Mouse (Mus musculus) frontal cortex, postnatal 36 days (tissue): Measurements from ENCODE around the gene Sh3bp2.
"Not testable (repeated sequence)": the region's sequence is repeated elsewhere in the genome, so short reads cannot be mapped to it uniquely, and the experiment has no call there.

ENCODE experiments used
- DNase-seq, 2 experiments: peaks; one replicate each; pipeline ENCODE4 v3.0.0; 2022; ENCODE audit warnings: low spot score in 2 of 2

Gene Sh3bp2

DNA sequence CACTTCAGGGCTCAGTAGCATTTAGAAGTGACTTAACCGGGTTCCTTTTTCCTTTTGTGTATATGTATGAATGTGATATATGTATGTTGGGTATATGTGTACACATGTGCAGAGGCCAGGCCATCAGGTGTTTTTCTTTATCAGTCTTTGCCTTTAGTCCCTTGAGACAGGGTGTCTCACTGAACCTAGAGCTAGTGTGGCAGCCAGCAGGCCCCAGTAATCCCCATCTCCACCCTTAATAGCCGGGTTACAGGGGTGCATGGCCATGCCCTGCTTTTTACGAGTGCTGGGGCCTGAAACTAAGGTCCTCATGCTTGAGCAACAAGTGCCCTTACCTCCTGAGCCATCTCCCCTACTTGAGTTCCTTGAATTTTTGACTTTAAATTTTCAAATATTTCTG, 45.9 kb downstream of the Sh3bp2 start:
- no peak for DNase-seq

DNA sequence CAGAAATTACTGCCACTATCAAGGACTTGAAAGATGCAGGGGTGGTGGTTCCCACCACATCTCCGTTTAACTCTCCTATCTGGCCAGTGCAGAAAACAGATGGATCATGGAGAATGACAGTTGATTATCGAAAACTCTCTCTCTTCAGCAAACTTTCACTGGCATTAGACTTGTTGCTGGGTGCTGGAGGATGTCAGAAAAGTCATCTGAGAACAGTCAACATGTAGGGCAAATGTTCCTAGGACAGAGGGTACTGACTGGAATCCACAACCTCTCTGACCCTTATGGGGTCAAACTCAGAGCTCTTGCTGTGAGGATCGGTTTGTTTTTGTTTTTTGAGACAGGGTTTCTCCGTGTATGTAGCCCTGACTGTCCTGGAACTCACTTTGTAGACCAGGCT, 46.9 kb downstream of the Sh3bp2 start:
- DNase-seq, result not testable (repeated sequence)

DNA sequence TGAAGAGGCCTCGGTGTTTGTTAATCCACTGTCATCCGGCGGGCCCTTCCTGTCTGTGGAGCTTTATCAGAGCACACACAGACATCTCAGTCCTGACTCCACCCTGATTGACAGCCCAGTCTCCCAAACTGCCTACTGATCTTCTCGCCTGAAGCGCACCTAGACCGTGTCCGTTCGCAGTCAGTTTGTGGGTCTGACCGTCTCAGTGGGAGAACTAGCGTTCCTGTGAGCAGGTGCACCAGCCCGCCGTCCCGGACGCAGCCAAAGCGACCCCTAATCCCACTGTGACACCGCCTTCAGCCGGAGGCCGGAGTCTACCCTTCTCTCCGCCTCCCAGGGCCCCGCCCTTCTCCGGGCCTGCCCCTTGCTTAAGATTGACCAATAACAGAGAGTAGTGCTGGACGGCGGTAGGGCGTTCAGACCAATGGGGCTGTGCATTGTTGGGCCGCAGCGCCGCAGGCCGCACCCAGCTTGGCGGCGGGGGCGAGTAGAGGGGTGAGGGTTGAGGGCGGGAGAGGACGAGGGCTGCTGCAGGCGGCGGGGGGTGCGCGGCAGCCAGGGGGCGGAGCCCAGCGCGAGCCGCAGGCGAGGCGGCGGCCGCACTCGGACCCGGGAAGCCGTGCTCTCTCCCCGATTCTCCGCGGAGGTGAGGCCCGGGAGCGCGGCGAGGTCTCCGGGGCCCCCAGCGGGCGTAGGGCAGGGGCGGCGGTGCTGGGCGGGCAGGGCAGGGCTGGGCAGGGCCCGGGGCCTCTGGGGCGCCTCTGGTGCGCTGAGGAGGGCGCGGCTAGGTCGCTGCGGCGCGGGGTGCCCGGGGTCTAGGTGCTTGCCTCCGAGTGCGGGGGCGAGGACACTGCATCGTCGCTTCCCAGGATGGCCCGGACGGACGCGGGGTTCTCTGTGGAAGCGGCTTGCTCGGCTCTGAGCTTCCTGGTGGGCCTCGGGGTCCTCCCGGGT, 47.9 kb downstream of the Sh3bp2 start, which contains the start of gene Add1:
Add1 (plus strand) TSS at position 397 of the 954 bp plus-strand sequence.
- DNase-seq, result peak; percentile 97 to 98

GRCm38 (mm10) chr5:34574721-34575120, 49.1 kb downstream of the Sh3bp2 start:
- no peak for DNase-seq

- DNase-seq, result no peak
Measured at GRCm38 (mm10) chr5:34576286-34576685, 50.6 kb downstream of the Sh3bp2 start.

- DNase-seq, result no peak
Measured at GRCm38 (mm10) chr5:34578038-34578655, 52.5 kb downstream of the Sh3bp2 start.

- DNase-seq, result no peak
Measured at GRCm38 (mm10) chr5:34579377-34579776, 53.7 kb downstream of the Sh3bp2 start.

DNA sequence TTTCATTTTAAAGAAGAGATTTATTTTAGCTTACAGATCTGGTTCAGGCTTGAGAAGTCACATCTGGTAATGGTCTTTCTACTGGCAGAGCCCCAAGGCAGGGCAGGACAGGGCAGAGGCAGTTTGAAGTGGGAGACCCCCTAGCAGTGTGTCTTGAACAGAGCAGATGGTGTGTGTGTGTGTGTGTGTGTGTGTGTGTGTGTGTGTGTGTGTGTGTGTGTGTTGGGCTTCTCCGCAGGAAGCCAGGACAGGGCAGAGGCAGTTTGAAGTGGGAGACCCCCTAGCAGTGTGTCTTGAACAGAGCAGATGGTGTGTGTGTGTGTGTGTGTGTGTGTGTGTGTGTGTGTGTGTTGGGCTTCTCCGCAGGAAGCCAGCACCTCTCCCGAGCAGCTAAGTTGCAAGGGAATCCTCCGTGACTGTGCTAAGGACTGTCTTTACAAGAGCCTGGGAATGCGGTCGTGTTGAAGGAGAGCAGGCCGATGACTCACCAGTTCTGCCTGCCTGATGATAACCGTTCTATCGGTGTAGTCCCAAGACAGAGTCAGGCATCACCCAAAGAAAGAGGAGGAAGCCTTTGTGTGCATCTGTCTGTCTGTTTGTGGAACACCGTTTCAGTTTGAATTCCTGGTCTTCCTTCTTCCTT, 56.2 kb downstream of the Sh3bp2 start:
- DNase-seq, result peak; percentile 44 to 67

DNA sequence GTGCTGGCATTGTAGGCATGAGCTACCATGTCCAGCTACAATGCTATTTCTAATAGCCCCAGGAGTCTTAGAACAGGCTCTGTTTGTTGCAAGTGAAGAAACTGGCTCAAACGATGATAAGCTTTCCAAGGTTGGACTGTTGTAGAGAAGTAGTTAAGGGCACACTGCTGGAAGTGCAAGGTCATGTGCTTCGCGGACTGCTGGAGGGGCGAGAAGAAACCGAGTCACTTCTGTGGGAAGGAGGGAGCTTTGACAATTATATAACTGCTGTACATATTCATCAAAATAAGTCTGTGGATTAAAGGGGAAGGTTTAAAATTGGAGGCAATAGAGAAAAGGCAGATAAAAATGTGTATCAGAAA, 56.7 kb downstream of the Sh3bp2 start:
- DNase-seq, result no peak

GRCm38 (mm10) chr5:34585216-34585615, 59.6 kb downstream of the Sh3bp2 start:
- no peak for DNase-seq

GRCm38 (mm10) chr5:34587881-34588280, 62.2 kb downstream of the Sh3bp2 start:
- DNase-seq, result no peak

GRCm38 (mm10) chr5:34590059-34590458, 64.4 kb downstream of the Sh3bp2 start:
- no peak for DNase-seq

DNA sequence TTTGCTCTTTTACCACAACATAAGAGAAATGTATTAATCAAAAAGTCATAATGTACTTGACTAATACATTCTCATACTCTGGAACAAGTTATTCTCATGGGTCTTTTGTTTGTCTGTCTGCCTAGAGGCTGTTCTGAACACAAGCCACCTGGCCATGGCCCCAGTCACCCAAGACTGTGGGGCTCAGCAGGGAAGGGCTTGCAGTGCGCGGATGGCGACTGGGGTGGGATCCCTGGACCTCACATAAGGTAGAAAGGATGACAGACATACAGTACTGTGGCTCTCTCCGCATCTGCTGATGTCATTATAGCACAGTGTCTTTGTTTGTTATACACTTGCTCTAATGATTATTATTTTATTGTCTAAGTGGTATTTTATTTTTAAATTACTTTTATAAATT, 65.1 kb downstream of the Sh3bp2 start:
- no peak for DNase-seq

DNA sequence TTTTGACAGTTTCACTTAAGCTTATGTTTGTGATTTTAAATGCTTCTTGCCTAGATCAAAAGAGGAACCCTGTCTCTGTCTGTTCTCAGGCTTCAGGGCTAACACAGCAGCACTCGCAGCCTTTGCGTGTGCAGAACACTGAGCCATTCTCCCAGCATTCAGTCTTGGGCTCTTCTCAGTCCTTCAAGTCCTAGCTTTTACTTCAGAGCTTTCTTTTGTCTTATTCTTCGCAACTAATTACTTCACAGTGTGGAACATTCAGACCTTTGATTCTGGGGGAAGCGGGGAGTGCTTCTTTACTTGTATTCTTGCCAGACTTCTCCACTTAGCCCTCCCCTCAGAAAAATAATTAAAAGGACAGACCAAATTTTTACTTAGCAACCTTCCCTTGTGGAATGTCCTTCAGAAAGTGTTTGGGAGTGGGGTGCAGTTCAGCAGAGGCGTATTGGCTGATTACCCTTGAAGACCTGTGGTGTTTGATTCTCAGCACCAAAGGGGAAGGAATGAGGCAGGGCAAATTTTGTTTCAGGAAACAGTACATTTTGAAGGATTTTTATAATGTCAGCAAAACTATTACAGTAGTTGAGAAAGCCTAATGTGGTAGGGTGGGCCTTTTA, 65.9 kb downstream of the Sh3bp2 start:
- DNase-seq, result no peak

- not testable (repeated sequence) for DNase-seq
Measured at GRCm38 (mm10) chr5:34592224-34592623, 66.6 kb downstream of the Sh3bp2 start.

DNA sequence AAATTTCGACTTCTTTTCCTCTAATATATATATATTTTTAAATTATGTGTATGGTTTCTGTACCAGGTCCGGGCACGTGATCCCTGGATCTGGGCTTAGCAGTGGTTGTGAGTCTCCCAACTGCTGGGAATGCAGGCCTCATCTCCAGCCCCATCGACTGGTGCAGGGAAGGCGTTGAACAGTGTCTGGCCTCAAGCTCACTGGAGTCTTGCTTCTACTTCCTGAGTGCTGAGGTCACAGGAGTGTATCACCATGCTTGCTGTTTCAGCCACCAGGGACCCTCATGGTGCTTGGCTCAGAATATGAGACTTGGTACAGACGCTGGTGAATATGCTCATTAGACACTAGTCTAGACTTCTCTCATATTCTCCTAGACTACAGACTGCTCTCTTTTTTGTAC, 67.0 kb downstream of the Sh3bp2 start:
- no peak for DNase-seq

- no peak for DNase-seq
Measured at GRCm38 (mm10) chr5:34593202-34593727, 67.6 kb downstream of the Sh3bp2 start.

GRCm38 (mm10) chr5:34604576-34604975, 78.9 kb downstream of the Sh3bp2 start:
- DNase-seq, result no peak

- no peak for DNase-seq
Measured at GRCm38 (mm10) chr5:34607100-34607880, 81.7 kb downstream of the Sh3bp2 start.

GRCm38 (mm10) chr5:34608226-34608625, 82.6 kb downstream of the Sh3bp2 start:
- DNase-seq, result no peak

GRCm38 (mm10) chr5:34609966-34610365, 84.3 kb downstream of the Sh3bp2 start:
- DNase-seq, result no peak
